Mouse (Mus musculus): Measurements from ENCODE around the gene Ank3. TPM values are rescaled to one million over a fixed set of nuclear protein-coding genes. Genes with fewer than 3 reads are reported as not detected.
A peak's percentile ranks its signal among the peaks of the same experiment; 100 is the strongest.

Ank3 gene
- polyA plus RNA-seq, 1 experiment = 183 TPM

- peak; percentile 53 for DNase-seq (ENCODE audit: low read depth)
- TF ChIP-seq POLR2A (IDR thresholded peaks at IDR 0.05; ENCODE audit: borderline replicate concordance, extremely low read depth, insufficient read depth, insufficient read length, poor library complexity, severe bottlenecking) (no peak), CTCF (IDR thresholded peaks at IDR 0.05; ENCODE audit: borderline replicate concordance, extremely low read depth, insufficient read depth, insufficient read length) (no peak)
Observed at GRCm38 (mm10) chr10:69787379-69787778, 388.8 kb downstream of the Ank3 start.

- no peak for DNase-seq (ENCODE audit: low read depth)
- TF ChIP-seq POLR2A (IDR thresholded peaks at IDR 0.05; ENCODE audit: borderline replicate concordance, extremely low read depth, insufficient read depth, insufficient read length, poor library complexity, severe bottlenecking) (no peak), CTCF (IDR thresholded peaks at IDR 0.05; ENCODE audit: borderline replicate concordance, extremely low read depth, insufficient read depth, insufficient read length) (no peak)
Observed at GRCm38 (mm10) chr10:69790606-69791005, 392.0 kb downstream of the Ank3 start.

GRCm38 (mm10) chr10:69791951-69792350 is 393.4 kb downstream of the Ank3 start:
- peak; percentile 61 for DNase-seq (ENCODE audit: low read depth)
- TF ChIP-seq POLR2A (IDR thresholded peaks at IDR 0.05; ENCODE audit: borderline replicate concordance, extremely low read depth, insufficient read depth, insufficient read length, poor library complexity, severe bottlenecking) (no peak), CTCF (IDR thresholded peaks at IDR 0.05; ENCODE audit: borderline replicate concordance, extremely low read depth, insufficient read depth, insufficient read length) (no peak)

- no peak for TF ChIP-seq CTCF (IDR thresholded peaks at IDR 0.05; ENCODE audit: borderline replicate concordance, extremely low read depth, insufficient read depth, insufficient read length)
Observed at GRCm38 (mm10) chr10:69792400-69792799, 393.8 kb downstream of the Ank3 start.

GRCm38 (mm10) chr10:69793079-69793478 is 394.5 kb downstream of the Ank3 start:
- peak; percentile 76 for DNase-seq (ENCODE audit: low read depth)
- TF ChIP-seq POLR2A (IDR thresholded peaks at IDR 0.05; ENCODE audit: borderline replicate concordance, extremely low read depth, insufficient read depth, insufficient read length, poor library complexity, severe bottlenecking) (no peak), CTCF (IDR thresholded peaks at IDR 0.05; ENCODE audit: borderline replicate concordance, extremely low read depth, insufficient read depth, insufficient read length) (peak; percentile 55; the same call in 1 of the 2 replicates)

More at GRCm38 (mm10) chr10:69792400-69792799, 393.8 kb downstream of the Ank3 start:
- DNase-seq (ENCODE audit: low read depth) = peak; percentile 21

- TF ChIP-seq CTCF (IDR thresholded peaks at IDR 0.05; ENCODE audit: borderline replicate concordance, extremely low read depth, insufficient read depth, insufficient read length) = no peak
- no peak for TF ChIP-seq POLR2A (IDR thresholded peaks at IDR 0.05; ENCODE audit: borderline replicate concordance, extremely low read depth, insufficient read depth, insufficient read length, poor library complexity, severe bottlenecking)
Observed at GRCm38 (mm10) chr10:69795656-69796055, 397.1 kb downstream of the Ank3 start.

GRCm38 (mm10) chr10:69796421-69796886 is 397.9 kb downstream of the Ank3 start:
- peak; percentile 69 for DNase-seq (ENCODE audit: low read depth)
- TF ChIP-seq CTCF (IDR thresholded peaks at IDR 0.05; ENCODE audit: borderline replicate concordance, extremely low read depth, insufficient read depth, insufficient read length) (no peak), POLR2A (IDR thresholded peaks at IDR 0.05; ENCODE audit: borderline replicate concordance, extremely low read depth, insufficient read depth, insufficient read length, poor library complexity, severe bottlenecking) (no peak)

More at GRCm38 (mm10) chr10:69795656-69796055, 397.1 kb downstream of the Ank3 start:
- DNase-seq (ENCODE audit: low read depth) = no peak

GRCm38 (mm10) chr10:69803135-69803756 is 404.7 kb downstream of the Ank3 start:
- peak; percentile 93 for DNase-seq (ENCODE audit: low read depth)
- TF ChIP-seq CTCF (IDR thresholded peaks at IDR 0.05; ENCODE audit: borderline replicate concordance, extremely low read depth, insufficient read depth, insufficient read length) (no peak), POLR2A (IDR thresholded peaks at IDR 0.05; ENCODE audit: borderline replicate concordance, extremely low read depth, insufficient read depth, insufficient read length, poor library complexity, severe bottlenecking) (no peak)

GRCm38 (mm10) chr10:69804613-69805012 is 406.0 kb downstream of the Ank3 start:
- TF ChIP-seq POLR2A (IDR thresholded peaks at IDR 0.05; ENCODE audit: borderline replicate concordance, extremely low read depth, insufficient read depth, insufficient read length, poor library complexity, severe bottlenecking) = no peak
- DNase-seq (ENCODE audit: low read depth) = no peak

- no peak for DNase-seq (ENCODE audit: low read depth)
- TF ChIP-seq CTCF (IDR thresholded peaks at IDR 0.05; ENCODE audit: borderline replicate concordance, extremely low read depth, insufficient read depth, insufficient read length) (no peak), POLR2A (IDR thresholded peaks at IDR 0.05; ENCODE audit: borderline replicate concordance, extremely low read depth, insufficient read depth, insufficient read length, poor library complexity, severe bottlenecking) (no peak)
Observed at GRCm38 (mm10) chr10:69810785-69811184, 412.2 kb downstream of the Ank3 start.

GRCm38 (mm10) chr10:69813823-69814522 is 415.4 kb downstream of the Ank3 start:
- DNase-seq (ENCODE audit: low read depth) = peak; percentile 39
- TF ChIP-seq CTCF (IDR thresholded peaks at IDR 0.05; ENCODE audit: borderline replicate concordance, extremely low read depth, insufficient read depth, insufficient read length) (no peak), POLR2A (IDR thresholded peaks at IDR 0.05; ENCODE audit: borderline replicate concordance, extremely low read depth, insufficient read depth, insufficient read length, poor library complexity, severe bottlenecking) (no peak)

- DNase-seq (ENCODE audit: low read depth) = no peak
- no peak for TF ChIP-seq CTCF (IDR thresholded peaks at IDR 0.05; ENCODE audit: borderline replicate concordance, extremely low read depth, insufficient read depth, insufficient read length)
Observed at GRCm38 (mm10) chr10:69821245-69821644, 422.7 kb downstream of the Ank3 start.

Data from brain, embryonic 14.5 days (tissue).